Mouse (Mus musculus) neural tube, postnatal 0 days (tissue): ENCODE data around the gene Dnph1. TPM values are rescaled to one million over a fixed set of nuclear protein-coding genes. Genes with fewer than 3 reads are reported as not detected.

Experiments used
- polyA plus RNA-seq: library from polyadenylated mRNA; unstranded; fragments of >200 nt; fragmentation: Nextera tagmentation; extraction: Ambion mirVana; gene quantifications from 2 replicates; pipeline ENCODE4 v1.2.1, GENCODE M21; 2015

Dnph1 gene
- 12.4 and 15.1 TPM in 2 replicates for polyA plus RNA-seq

GRCm38 (mm10) chr17:46496623-46497434, at the start of gene Dnph1:
TSS of gene Dnph1 (plus strand) at chr17:46496711.

GRCm38 (mm10) chr17:46487431-46487830, 9.1 kb upstream of the Dnph1 start, which contains the start of gene Ttbk1:
TSS of gene Ttbk1 (minus strand) at chr17:46487675.

GRCm38 (mm10) chr17:46545813-46546564, 49.5 kb downstream of the Dnph1 start, which contains the start of gene Cul9:
TSS of gene Cul9 (minus strand) at chr17:46546388.

Other genes starting within 250 kb of the Dnph1 start
- gene Polr1c, start 248.7 kb upstream of the Dnph1 start, polyA plus RNA-seq = 62.8 and 66.8 TPM in 2 replicates
- 84.4 and 99.9 TPM in 2 replicates for gene Yipf3, start 248.6 kb upstream of the Dnph1 start, polyA plus RNA-seq
- 24.2 and 26.1 TPM in 2 replicates for gene Lrrc73, start 243.2 kb upstream of the Dnph1 start, polyA plus RNA-seq
- 17.5 and 21.4 TPM in 2 replicates for gene Tjap1, start 213.7 kb upstream of the Dnph1 start, polyA plus RNA-seq
- 27.2 and 32.3 TPM in 2 replicates for gene Dlk2, start 199.3 kb upstream of the Dnph1 start, polyA plus RNA-seq
- gene Abcc10, start 168.4 kb upstream of the Dnph1 start, polyA plus RNA-seq = 6.6 and 8.2 TPM in 2 replicates
- gene Zfp318, start 113.0 kb upstream of the Dnph1 start, polyA plus RNA-seq = 24.5 and 28.1 TPM in 2 replicates
- 0.50 and 1.1 TPM in 2 replicates for gene Crip3, start 67.8 kb upstream of the Dnph1 start, polyA plus RNA-seq
- gene Slc22a7, start 58.3 kb upstream of the Dnph1 start, polyA plus RNA-seq = 0.32 TPM in 1 of 2 replicates, not detected in the other
- 7.8 and 8.7 TPM in 2 replicates for gene Ttbk1, start 9.0 kb upstream of the Dnph1 start, polyA plus RNA-seq
- gene Cul9, start 49.7 kb downstream of the Dnph1 start, polyA plus RNA-seq = 14.0 and 18.6 TPM in 2 replicates
- 4.0 and 5.5 TPM in 2 replicates for gene Srf, start 59.5 kb downstream of the Dnph1 start, polyA plus RNA-seq
- 21.4 and 22.3 TPM in 2 replicates for gene Ptk7, start 132.8 kb downstream of the Dnph1 start, polyA plus RNA-seq
- gene Klc4, start 149.3 kb downstream of the Dnph1 start, polyA plus RNA-seq = 19.2 and 21.3 TPM in 2 replicates
- gene Mrpl2, start 149.5 kb downstream of the Dnph1 start, polyA plus RNA-seq = 84.8 and 87.9 TPM in 2 replicates
- gene Cul7, start 153.6 kb downstream of the Dnph1 start, polyA plus RNA-seq = 22.7 and 23.5 TPM in 2 replicates
- 50.1 and 51.5 TPM in 2 replicates for gene Rrp36, start 177.6 kb downstream of the Dnph1 start, polyA plus RNA-seq
- gene Mea1, start 182.1 kb downstream of the Dnph1 start, polyA plus RNA-seq = 315 and 349 TPM in 2 replicates
- 164 and 171 TPM in 2 replicates for gene Klhdc3, start 184.2 kb downstream of the Dnph1 start, polyA plus RNA-seq
- gene Ppp2r5d, start 208.4 kb downstream of the Dnph1 start, polyA plus RNA-seq = 70.7 and 87.6 TPM in 2 replicates
- 20.7 and 21.2 TPM in 2 replicates for gene Pex6, start 214.8 kb downstream of the Dnph1 start, polyA plus RNA-seq
- 3.0 and 3.5 TPM in 2 replicates for gene Gnmt, start 232.5 kb downstream of the Dnph1 start, polyA plus RNA-seq